Mouse (Mus musculus) A20 (cell line): ENCODE data around the gene Trim62.

Experiments
- DNase-seq: peaks from one replicate; pipeline ENCODE4 v3.0.0-alpha.2; 2011; ENCODE audit warnings: low read depth, low spot score

The Trim62 gene

GRCm38 (mm10) chr4:128958849-128959248 lies 75.5 kb downstream of the Trim62 start:
- DNase-seq, result no peak

GRCm38 (mm10) chr4:128959676-128960075 lies 76.3 kb downstream of the Trim62 start:
- peak; percentile 92 for DNase-seq
